Mouse (Mus musculus) kidney, postnatal 10 days (tissue): ENCODE measurements around the gene Cyp2c37.
"Not testable (repeated sequence)": the region's sequence is repeated elsewhere in the genome, so short reads cannot be mapped to it uniquely, and the experiment has no call there.

Source experiments
- DNase-seq: peaks from one replicate; pipeline ENCODE4 v3.0.0; 2021; ENCODE audit warnings: mixed read lengths

Gene Cyp2c37

GRCm38 (mm10) chr19:39992140-39992539 lies at the start of gene Cyp2c37:
Cyp2c37 (plus strand) TSS chr19:39992424.
- not testable (repeated sequence) for DNase-seq

GRCm38 (mm10) chr19:39960861-39961260 lies 31.4 kb upstream of the Cyp2c37 start:
- not testable (repeated sequence) for DNase-seq

GRCm38 (mm10) chr19:39971096-39971495 lies 21.1 kb upstream of the Cyp2c37 start:
- DNase-seq, result not testable (repeated sequence)

DNA sequence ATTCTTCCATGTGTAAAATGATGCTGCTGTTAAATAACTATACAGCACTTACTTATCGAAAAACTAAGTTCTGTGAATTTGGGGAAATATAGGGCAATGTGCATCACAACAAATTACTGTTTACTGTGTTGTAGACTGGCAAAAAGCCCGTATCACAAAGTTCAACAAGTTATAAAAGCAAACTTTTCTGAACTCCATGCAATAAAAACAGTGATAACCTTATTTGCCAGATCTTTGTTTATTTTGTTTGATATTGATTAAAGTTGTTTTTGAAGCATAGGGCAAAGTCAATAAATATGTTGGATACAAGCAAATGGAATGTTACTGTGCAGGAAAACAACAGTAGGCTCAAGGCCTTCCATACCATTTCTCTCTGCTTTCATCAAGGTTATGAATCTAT lies 2.8 kb upstream of the Cyp2c37 start:
- DNase-seq, result no peak
